Mouse (Mus musculus): ENCODE results near the gene Snx8. TPM values are rescaled to one million over a fixed set of nuclear protein-coding genes. Genes with fewer than 3 reads are reported as not detected.

The Snx8 gene
- polyA plus RNA-seq, 1 experiment from 2014 or later: 7.9 TPM

DNA sequence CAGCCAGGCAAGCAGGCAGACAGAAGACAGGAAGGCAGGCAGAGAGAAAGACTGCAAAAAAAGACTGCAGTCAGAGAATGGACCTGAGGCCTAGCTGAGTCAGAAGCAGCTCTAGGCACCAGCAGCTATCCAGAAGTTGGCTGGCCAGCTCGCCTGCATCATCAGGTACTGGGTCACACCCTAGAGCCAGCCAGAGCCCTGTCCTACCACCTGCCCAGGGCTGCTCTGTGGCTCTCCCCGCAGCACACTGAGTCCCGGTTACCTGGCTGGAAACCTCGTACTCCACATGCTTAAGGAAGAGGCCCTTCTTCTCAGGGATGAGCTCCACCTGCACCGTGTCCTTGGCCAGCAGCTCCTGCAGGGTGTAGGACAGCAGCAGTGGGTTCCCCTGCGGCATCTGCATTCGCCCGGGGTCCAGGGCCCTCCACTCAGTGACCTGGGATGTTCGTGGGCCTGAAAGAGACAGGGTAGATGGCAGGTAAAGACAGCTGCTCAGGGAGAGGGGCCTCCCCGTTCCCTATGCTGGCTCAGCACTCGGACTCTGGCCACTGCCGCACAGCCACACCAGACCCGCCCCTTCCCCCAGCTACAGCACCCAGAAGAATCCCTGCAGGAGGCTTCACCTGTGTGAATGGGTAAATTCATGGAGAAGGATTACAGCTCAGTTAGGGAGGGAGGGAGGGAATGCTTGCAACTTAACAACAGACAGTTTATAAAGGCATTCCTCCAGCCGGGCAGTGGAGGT lies 29.0 kb downstream of the Snx8 start:
- Histone ChIP-seq H3K4me2 (ENCODE audit: low read length) (no peak overlapping the region), H3K9ac (ENCODE audit: low read length) (no peak overlapping the region), H3K27ac (ENCODE audit: low read depth, low read length) (no peak overlapping the region), H3K4me1 (ENCODE audit: control insufficient read depth, insufficient read depth, low read length) (no peaks in the 10 kb centered on the region), H3K9me3 (replicated peaks; ENCODE audit: control insufficient read depth, low read length) (no peaks in the 10 kb centered on the region), H3K36me3 (ENCODE audit: control insufficient read depth, insufficient read depth, low read length) (peaks cover 15% of the 10 kb centered on the region; the same call in 1 of the 2 replicates), H3K27me3 (replicated peaks; ENCODE audit: control insufficient read depth, insufficient read depth, low read length) (no peaks in the 10 kb centered on the region), H3K4me3 (ENCODE audit: low read depth, low read length) (no peak overlapping the region)
- ATAC-seq (no peak), DNase-seq (ENCODE audit: low spot score) (no peak)
- 72% methylated on average over 14 of the region's 14 CpGs for WGBS

DNA sequence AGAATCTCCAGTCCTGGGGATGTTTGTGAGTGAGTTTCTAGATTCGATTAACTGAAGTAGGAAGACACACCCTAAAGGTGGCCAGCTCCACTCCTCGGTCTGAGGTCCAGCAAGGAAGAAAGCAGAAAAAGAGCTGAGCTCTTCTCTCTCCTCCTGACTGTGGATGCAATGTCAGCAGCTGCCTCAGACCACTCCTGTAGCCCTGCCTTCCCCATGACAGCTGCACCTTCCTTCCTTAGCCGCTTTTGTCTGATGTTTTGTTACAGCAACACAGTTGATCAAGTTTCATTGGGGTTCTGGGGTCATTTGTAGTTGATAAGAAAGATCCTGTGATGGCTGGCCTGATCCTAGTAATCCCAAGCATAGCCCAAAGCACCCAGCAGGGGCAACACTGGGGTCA lies 31.6 kb downstream of the Snx8 start:
- DNase-seq (ENCODE audit: low spot score) (no peak), ATAC-seq (no peak)
- Histone ChIP-seq H3K36me3 (ENCODE audit: control insufficient read depth, insufficient read depth, low read length) (peaks cover 38% of the 10 kb centered on the region), H3K9me3 (replicated peaks; ENCODE audit: control insufficient read depth, low read length) (no peaks in the 10 kb centered on the region), H3K9ac (ENCODE audit: low read length) (no peak overlapping the region), H3K27me3 (replicated peaks; ENCODE audit: control insufficient read depth, insufficient read depth, low read length) (no peaks in the 10 kb centered on the region), H3K27ac (ENCODE audit: low read depth, low read length) (no peak overlapping the region), H3K4me2 (ENCODE audit: low read length) (no peak overlapping the region), H3K4me3 (ENCODE audit: low read depth, low read length) (no peak overlapping the region), H3K4me1 (ENCODE audit: control insufficient read depth, insufficient read depth, low read length) (no peaks in the 10 kb centered on the region)
- 89% methylated on average over 3 of the region's 3 CpGs for WGBS

DNA sequence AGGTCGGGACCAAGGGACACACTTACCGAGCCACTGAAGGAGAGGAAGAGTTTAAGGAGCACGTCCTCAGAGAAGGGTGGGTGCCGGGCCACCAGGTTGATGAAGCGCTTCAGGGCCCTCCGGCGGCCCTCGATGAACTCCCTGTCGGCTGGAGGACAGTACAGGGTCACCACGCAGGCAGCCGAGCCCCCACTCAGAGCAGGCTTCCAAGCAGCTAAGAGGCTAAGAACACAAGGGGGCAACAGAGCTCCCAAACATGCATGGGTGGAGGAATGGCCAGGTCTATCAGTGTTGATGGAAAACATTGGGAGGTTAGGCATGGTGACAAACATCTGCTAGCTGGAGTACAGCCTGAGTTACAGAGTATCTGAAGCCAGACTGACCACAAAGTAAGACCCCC lies 33.1 kb downstream of the Snx8 start:
- H3K9me3 ChIP-seq (replicated peaks; ENCODE audit: control insufficient read depth, low read length): no peaks in the 10 kb centered on the region
- no peak for ATAC-seq
- no peak overlapping the region for H3K4me2 ChIP-seq (ENCODE audit: low read length)
- WGBS: 91% methylated on average over 11 of the region's 11 CpGs
- H3K36me3 ChIP-seq (ENCODE audit: control insufficient read depth, insufficient read depth, low read length): peaks cover 50% of the 10 kb centered on the region
- H3K4me1 ChIP-seq (ENCODE audit: control insufficient read depth, insufficient read depth, low read length): no peaks in the 10 kb centered on the region
- H3K27me3 ChIP-seq (replicated peaks; ENCODE audit: control insufficient read depth, insufficient read depth, low read length): no peaks in the 10 kb centered on the region
- no peak overlapping the region for H3K4me3 ChIP-seq (ENCODE audit: low read depth, low read length)
- DNase-seq (ENCODE audit: low spot score): no peak
- H3K9ac ChIP-seq (ENCODE audit: low read length): no peak overlapping the region
- H3K27ac ChIP-seq (ENCODE audit: low read depth, low read length): no peak overlapping the region

DNA sequence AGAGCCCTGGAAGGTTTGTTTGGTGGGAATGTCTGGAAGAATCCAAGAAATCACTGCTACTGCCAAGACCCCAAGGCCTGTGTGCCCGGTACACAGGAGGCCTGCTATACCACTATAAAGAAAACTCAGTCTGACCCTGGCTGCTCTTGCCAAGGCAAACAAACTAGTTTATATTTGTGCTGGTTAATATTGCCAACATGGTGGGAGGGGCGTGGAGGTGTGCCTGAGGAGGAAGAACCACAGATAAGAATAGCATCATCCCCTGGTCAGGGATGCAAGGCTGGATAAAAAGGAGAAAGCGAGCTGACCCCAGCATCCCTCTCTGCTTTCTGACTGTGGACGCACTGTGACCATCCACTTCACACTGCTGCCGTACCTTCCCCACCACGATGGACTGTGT lies 36.7 kb downstream of the Snx8 start:
- H3K9ac ChIP-seq (ENCODE audit: low read length): no peak overlapping the region
- no peak for DNase-seq (ENCODE audit: low spot score)
- 93% methylated on average over 6 of the region's 6 CpGs for WGBS
- H3K9me3 ChIP-seq (replicated peaks; ENCODE audit: control insufficient read depth, low read length): no peaks in the 10 kb centered on the region
- no peaks in the 10 kb centered on the region for H3K4me1 ChIP-seq (ENCODE audit: control insufficient read depth, insufficient read depth, low read length)
- peaks cover 40% of the 10 kb centered on the region for H3K36me3 ChIP-seq (ENCODE audit: control insufficient read depth, insufficient read depth, low read length)
- H3K27ac ChIP-seq (ENCODE audit: low read depth, low read length): no peak overlapping the region
- no peak overlapping the region for H3K4me2 ChIP-seq (ENCODE audit: low read length)
- no peaks in the 10 kb centered on the region for H3K27me3 ChIP-seq (replicated peaks; ENCODE audit: control insufficient read depth, insufficient read depth, low read length)
- no peak overlapping the region for H3K4me3 ChIP-seq (ENCODE audit: low read depth, low read length)
- no peak for ATAC-seq

DNA sequence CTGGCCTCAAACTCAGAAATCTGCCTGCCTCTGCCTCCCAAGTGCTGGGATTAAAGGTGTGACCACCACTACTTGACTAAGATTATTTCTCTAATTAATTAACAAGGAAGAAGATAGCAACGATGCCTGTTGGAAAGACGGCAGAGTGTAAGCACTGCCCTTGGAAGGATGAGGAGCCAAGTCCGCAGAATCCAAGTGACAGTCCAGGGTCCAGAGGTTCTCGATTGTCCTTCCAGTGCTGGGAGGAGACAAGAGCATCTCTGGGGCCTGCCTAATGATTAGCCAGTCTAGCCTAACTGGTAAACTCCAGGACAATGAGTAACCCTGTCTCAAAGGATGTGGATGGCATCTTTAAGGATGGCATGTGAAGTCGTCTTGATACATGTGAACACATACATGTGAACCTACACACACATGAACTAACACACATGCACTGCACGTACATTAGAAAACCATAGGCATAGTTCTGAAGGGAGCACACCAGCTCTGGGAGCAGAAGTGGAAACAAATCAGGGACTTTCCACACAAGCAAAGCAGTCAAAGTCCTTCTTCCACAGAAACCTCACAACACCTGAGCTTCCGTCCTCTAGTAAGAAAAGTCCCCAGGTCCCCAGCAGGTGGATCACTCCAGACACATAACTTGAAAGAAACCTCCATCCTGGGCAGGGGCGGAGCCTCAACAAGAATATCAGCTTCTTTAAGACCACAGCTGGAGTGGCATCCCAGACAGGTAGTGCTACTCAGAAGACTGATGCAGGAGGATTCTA lies 38.1 kb downstream of the Snx8 start:
- H3K4me3 ChIP-seq (ENCODE audit: low read depth, low read length): no peak overlapping the region
- no peak overlapping the region for H3K4me2 ChIP-seq (ENCODE audit: low read length)
- no peak overlapping the region for H3K9ac ChIP-seq (ENCODE audit: low read length)
- ATAC-seq (no peak), DNase-seq (ENCODE audit: low spot score) (no peak)
- no peak overlapping the region for H3K27ac ChIP-seq (ENCODE audit: low read depth, low read length)
- WGBS: 93% methylated on average over 8 of the region's 8 CpGs
- H3K9me3 ChIP-seq (replicated peaks; ENCODE audit: control insufficient read depth, low read length): no peaks in the 10 kb centered on the region
- H3K36me3 ChIP-seq (ENCODE audit: control insufficient read depth, insufficient read depth, low read length): peaks cover 35% of the 10 kb centered on the region
- no peaks in the 10 kb centered on the region for H3K27me3 ChIP-seq (replicated peaks; ENCODE audit: control insufficient read depth, insufficient read depth, low read length)
- no peaks in the 10 kb centered on the region for H3K4me1 ChIP-seq (ENCODE audit: control insufficient read depth, insufficient read depth, low read length)

DNA sequence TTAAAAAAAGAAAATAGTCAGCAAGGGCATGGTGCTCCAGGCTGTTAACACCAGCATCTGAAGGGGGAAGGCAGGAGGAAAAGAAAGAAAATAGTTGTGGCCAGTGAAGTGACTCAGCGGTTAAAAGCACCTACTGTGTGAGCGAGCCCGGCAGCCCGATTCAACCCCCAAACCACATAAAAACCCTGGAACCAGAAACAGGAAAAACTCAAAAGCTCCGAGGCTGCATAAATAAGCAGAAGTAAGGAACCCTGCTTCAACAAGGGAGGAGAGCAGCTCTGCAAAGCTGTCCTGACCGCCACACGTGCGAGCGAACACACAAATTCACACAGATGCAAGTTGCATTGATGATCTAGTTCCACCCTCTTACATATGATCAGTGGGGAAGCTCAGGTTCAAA lies 39.2 kb downstream of the Snx8 start:
- Histone ChIP-seq H3K9me3 (replicated peaks; ENCODE audit: control insufficient read depth, low read length) (no peaks in the 10 kb centered on the region), H3K4me3 (ENCODE audit: low read depth, low read length) (no peak overlapping the region), H3K4me1 (ENCODE audit: control insufficient read depth, insufficient read depth, low read length) (no peaks in the 10 kb centered on the region), H3K9ac (ENCODE audit: low read length) (no peak overlapping the region), H3K4me2 (ENCODE audit: low read length) (no peak overlapping the region), H3K27ac (ENCODE audit: low read depth, low read length) (no peak overlapping the region), H3K36me3 (ENCODE audit: control insufficient read depth, insufficient read depth, low read length) (peaks cover 35% of the 10 kb centered on the region), H3K27me3 (replicated peaks; ENCODE audit: control insufficient read depth, insufficient read depth, low read length) (no peaks in the 10 kb centered on the region)
- ATAC-seq: no peak
- WGBS: 94% methylated on average over 9 of the region's 9 CpGs
- DNase-seq (ENCODE audit: low spot score): no peak

DNA sequence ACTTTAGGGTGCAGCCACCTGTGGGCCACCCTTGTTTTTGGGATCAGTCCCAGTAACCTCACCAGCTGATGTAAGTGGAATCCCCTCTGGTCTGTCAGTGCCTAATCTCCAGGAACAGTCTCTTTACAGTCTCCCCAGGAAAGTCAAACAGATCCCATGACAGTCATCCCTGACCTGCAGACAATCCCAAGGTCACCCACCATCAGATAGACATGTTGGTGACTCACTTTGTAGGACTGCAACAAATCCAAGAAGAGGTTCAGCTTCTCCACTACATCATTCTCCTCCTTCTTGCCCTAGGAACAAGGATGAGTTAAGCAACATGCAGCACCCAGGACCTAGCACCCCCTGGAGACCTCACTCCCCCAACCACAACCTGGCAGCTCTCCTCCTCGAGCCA lies 43.0 kb downstream of the Snx8 start:
- Histone ChIP-seq H3K36me3 (ENCODE audit: control insufficient read depth, insufficient read depth, low read length) (peaks cover 8% of the 10 kb centered on the region), H3K4me3 (ENCODE audit: low read depth, low read length) (no peak overlapping the region), H3K9ac (ENCODE audit: low read length) (no peak overlapping the region), H3K9me3 (replicated peaks; ENCODE audit: control insufficient read depth, low read length) (no peaks in the 10 kb centered on the region), H3K27ac (ENCODE audit: low read depth, low read length) (no peak overlapping the region), H3K4me2 (ENCODE audit: low read length) (no peak overlapping the region), H3K4me1 (ENCODE audit: control insufficient read depth, insufficient read depth, low read length) (no peaks in the 10 kb centered on the region), H3K27me3 (replicated peaks; ENCODE audit: control insufficient read depth, insufficient read depth, low read length) (no peaks in the 10 kb centered on the region)
- no peak for ATAC-seq
- DNase-seq (ENCODE audit: low spot score): no peak
- 82% methylated on average over 1 of the region's 1 CpGs for WGBS

DNA sequence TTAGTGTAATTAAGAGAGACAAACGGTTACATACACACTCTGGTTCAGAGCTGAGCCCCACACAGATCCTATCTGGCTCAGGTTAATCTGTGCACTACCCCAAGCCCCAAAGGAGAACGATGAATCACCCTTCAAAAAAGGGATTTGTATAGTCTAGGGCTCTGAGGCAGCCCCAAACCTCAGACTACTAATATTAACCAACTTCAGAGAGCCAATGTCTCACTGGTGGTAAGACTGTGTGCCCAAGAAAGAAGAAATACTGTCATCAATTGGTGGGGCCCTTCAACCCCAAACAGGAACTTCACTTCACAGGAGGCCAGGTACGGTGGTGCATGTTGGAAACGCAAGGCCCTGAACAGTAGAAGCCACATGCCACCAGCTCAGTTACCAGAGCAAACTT lies 43.8 kb downstream of the Snx8 start:
- ATAC-seq (no peak), DNase-seq (ENCODE audit: low spot score) (no peak)
- H3K4me3 ChIP-seq (ENCODE audit: low read depth, low read length): no peak overlapping the region
- no peak overlapping the region for H3K27ac ChIP-seq (ENCODE audit: low read depth, low read length)
- H3K4me2 ChIP-seq (ENCODE audit: low read length): no peak overlapping the region
- 94% methylated on average over 4 of the region's 4 CpGs for WGBS
- no peaks in the 10 kb centered on the region for H3K9me3 ChIP-seq (replicated peaks; ENCODE audit: control insufficient read depth, low read length)
- no peaks in the 10 kb centered on the region for H3K27me3 ChIP-seq (replicated peaks; ENCODE audit: control insufficient read depth, insufficient read depth, low read length)
- no peaks in the 10 kb centered on the region for H3K4me1 ChIP-seq (ENCODE audit: control insufficient read depth, insufficient read depth, low read length)
- H3K36me3 ChIP-seq (ENCODE audit: control insufficient read depth, insufficient read depth, low read length): peaks cover 12% of the 10 kb centered on the region
- H3K9ac ChIP-seq (ENCODE audit: low read length): no peak overlapping the region

DNA sequence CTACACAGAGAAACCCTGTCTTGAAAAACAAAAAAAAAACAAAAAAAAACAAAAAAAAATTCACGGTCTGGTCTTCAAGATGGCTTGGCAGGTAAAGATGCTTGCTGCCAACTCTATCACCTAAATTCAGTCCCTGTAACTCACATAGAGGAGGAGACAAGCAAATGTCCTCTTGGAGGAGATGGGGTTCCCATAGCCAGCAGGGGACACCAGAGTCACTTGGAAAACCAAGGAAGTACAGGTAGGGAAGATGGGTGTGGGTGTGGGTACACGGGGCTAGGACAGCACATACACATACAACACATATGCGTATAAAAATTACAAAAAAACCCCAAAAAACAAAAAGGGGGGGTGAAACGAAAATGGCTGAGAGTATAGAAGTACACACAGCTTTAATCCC lies 46.2 kb downstream of the Snx8 start:
- H3K36me3 ChIP-seq (ENCODE audit: control insufficient read depth, insufficient read depth, low read length): peaks cover 20% of the 10 kb centered on the region
- H3K4me2 ChIP-seq (ENCODE audit: low read length): no peak overlapping the region
- no peak overlapping the region for H3K9ac ChIP-seq (ENCODE audit: low read length)
- ATAC-seq (no peak), DNase-seq (ENCODE audit: low spot score) (no peak)
- H3K9me3 ChIP-seq (replicated peaks; ENCODE audit: control insufficient read depth, low read length): no peaks in the 10 kb centered on the region
- no peak overlapping the region for H3K27ac ChIP-seq (ENCODE audit: low read depth, low read length)
- no peak overlapping the region for H3K4me3 ChIP-seq (ENCODE audit: low read depth, low read length)
- WGBS: 90% methylated on average over 4 of the region's 4 CpGs
- no peaks in the 10 kb centered on the region for H3K4me1 ChIP-seq (ENCODE audit: control insufficient read depth, insufficient read depth, low read length)
- H3K27me3 ChIP-seq (replicated peaks; ENCODE audit: control insufficient read depth, insufficient read depth, low read length): no peaks in the 10 kb centered on the region

All from forebrain, embryonic 14.5 days (tissue).